Mouse (Mus musculus): Measurements from ENCODE around the gene Macc1.

DNA sequence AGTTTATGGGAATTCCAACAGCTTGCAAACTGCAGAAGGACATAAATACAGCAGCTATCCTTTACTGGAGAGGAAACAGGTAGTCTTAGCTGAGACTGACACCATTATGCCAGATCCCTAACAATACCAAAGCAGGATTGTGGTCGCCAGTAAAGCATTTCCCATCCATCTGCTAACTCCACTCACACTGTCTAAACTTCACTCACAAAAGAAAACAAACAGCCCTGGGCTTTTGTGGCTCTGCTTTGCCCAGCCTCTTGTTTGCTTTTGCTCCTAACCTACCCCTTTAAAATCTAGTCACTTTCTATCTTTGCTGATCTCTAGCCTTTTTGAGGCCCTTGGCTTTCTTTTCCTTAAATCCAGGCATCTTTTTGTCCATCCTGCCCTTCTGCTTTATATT lies 40.5 kb upstream of the Macc1 start:
- no peak for TF ChIP-seq CTCF (conservative IDR thresholded peaks at IDR 0.05; ENCODE audit: low read length)
- no peak for TF ChIP-seq POU5F1 (IDR thresholded peaks at IDR 0.05; ENCODE audit: borderline replicate concordance, low read length)
- TF ChIP-seq NANOG (IDR thresholded peaks at IDR 0.05; ENCODE audit: borderline replicate concordance, low read length), result no peak

Measured in E14TG2a.4 (cell line).